ENCODE assay signal across 9 mouse cellular contexts in genomic region chrX:155624341-155624841, GRCm38 (mm10). TPM values are rescaled to one million over a fixed set of nuclear protein-coding genes. Genes with fewer than 3 reads are reported as not detected.
DNase-seq lines count a peak whose midpoint lies in the region; ATAC-seq and TF ChIP-seq lines count a peak whose summit lies in the region.
"Had no signal": no experiment of that assay in that cellular context is flagged by ENCODE, and none has a peak within 500 bp of the region (broad histone marks: within the 10 kb centered on the region; RNA-seq: fewer than 3 reads in every experiment).

Gm15155 (plus strand) TSS chrX:155624741.

- H3K27me3 ChIP-seq in forebrain, embryonic 12.5 days, result peaks cover 33% of the 10 kb centered on the region
- H3K27me3 ChIP-seq in midbrain, embryonic 12.5 days, result peaks cover 42% of the 10 kb centered on the region

- no peaks in the 10 kb centered on the region for H3K36me3 ChIP-seq in ES-E14 (ENCODE audit: control insufficient read depth, insufficient read depth, low read length, poor library complexity, severe bottlenecking)
- no peaks in the 10 kb centered on the region for H3K36me3 ChIP-seq in forebrain, embryonic 12.5 days (replicated peaks)
- H3K36me3 ChIP-seq in midbrain, embryonic 12.5 days, result no peaks in the 10 kb centered on the region

- no peaks in the 10 kb centered on the region for H3K9me3 ChIP-seq in ES-E14 (ENCODE audit: control insufficient read depth, insufficient read depth, low read depth, low read length)
- no peaks in the 10 kb centered on the region for H3K9me3 ChIP-seq in forebrain, embryonic 12.5 days
- H3K9me3 ChIP-seq in midbrain, embryonic 12.5 days, result no peaks in the 10 kb centered on the region

- 16% methylated on average over 19 of the region's 19 CpGs for WGBS in forebrain, embryonic 12.5 days
- WGBS in midbrain, embryonic 12.5 days, result 21% methylated on average over 19 of the region's 19 CpGs

- H3K9ac ChIP-seq in ES-E14 (ENCODE audit: insufficient read depth, low read depth, low read length, poor library complexity, severe bottlenecking), result peak within 1 kb of the TSS; percentile 38; the same call in 1 of the 2 replicates
- H3K9ac ChIP-seq in forebrain, embryonic 12.5 days, result peak within 1 kb of the TSS; percentile 49; the same call in 1 of the 2 replicates
- H3K9ac ChIP-seq in midbrain, embryonic 12.5 days (replicated peaks), result peak within 1 kb of the TSS; percentile 51

- peak within 1 kb of the TSS; percentile 66 to 69; a peak in 3 of 4 replicates for H3K4me3 ChIP-seq in ES-E14 (ENCODE audit: insufficient read depth in 1 of 2, low read depth in 1 of 2, low read length in 2 of 2, poor library complexity in 1 of 2, severe bottlenecking in 1 of 2)
- peak within 1 kb of the TSS; percentile 54 for H3K4me3 ChIP-seq in forebrain, embryonic 12.5 days (replicated peaks)
- H3K4me3 ChIP-seq in midbrain, embryonic 12.5 days, result peak within 1 kb of the TSS; percentile 54
- H3K4me3 ChIP-seq: erythroblast, embryonic 14.5 days had no signal

- peak within 1 kb of the TSS; percentile 81 for H3K4me2 ChIP-seq in forebrain, embryonic 12.5 days
- H3K4me2 ChIP-seq in midbrain, embryonic 12.5 days (replicated peaks), result peak within 1 kb of the TSS; percentile 88

- peak; percentile 39 for ATAC-seq in forebrain, embryonic 12.5 days (ENCODE audit: low FRiP score)
- peak; percentile 39 for ATAC-seq in midbrain, embryonic 12.5 days (ENCODE audit: low FRiP score, low read depth)
- ATAC-seq in megakaryocyte-erythroid progenitor cell, adult 5-6 weeks (replicated peaks; ENCODE audit: low FRiP score, low TSS enrichment, poor library complexity, severe bottlenecking), result no peak

- no peaks in the 10 kb centered on the region for H3K4me1 ChIP-seq in ES-E14 (ENCODE audit: control insufficient read depth in 2 of 2, insufficient read depth in 2 of 2, low read length in 2 of 2, poor library complexity in 1 of 2)
- no peaks in the 10 kb centered on the region for H3K4me1 ChIP-seq in forebrain, embryonic 12.5 days
- H3K4me1 ChIP-seq in midbrain, embryonic 12.5 days, result no peaks in the 10 kb centered on the region

- DNase-seq in embryo, embryonic 10.5 days (ENCODE audit: low spot score), result peak; percentile 26
- no peak for DNase-seq in embryo, embryonic 10 days (ENCODE audit: low spot score)
- no peak for DNase-seq in ES-E14 (ENCODE audit: low read depth, low spot score)
- peak; percentile 3 to 6 for DNase-seq in layer of hippocampus, postnatal 14 days (ENCODE audit: low spot score in 2 of 2)
- DNase-seq in urinary bladder, postnatal 10 days (ENCODE audit: low spot score), result no peak

- H3K27ac ChIP-seq in ES-E14 (ENCODE audit: insufficient read depth, low read depth, low read length, poor library complexity, severe bottlenecking), result no peak within 1 kb of the TSS
- H3K27ac ChIP-seq in forebrain, embryonic 12.5 days, result no peak within 1 kb of the TSS
- H3K27ac ChIP-seq in midbrain, embryonic 12.5 days (replicated peaks), result peak within 1 kb of the TSS; percentile 25; the same call in 1 of the 2 replicates

- in situ Hi-C loops in ES-E14 (cut with MboI; ENCODE audit: low sequenced_read_pairs in 2 of 2, unreplicated experiment in 2 of 2), result no loop called here

TF ChIP-seq in ES-E14, 5 proteins besides CTCF, POLR2A, EP300 and RAD21:
- TF ChIP-seq CHD2 (IDR thresholded peaks at IDR 0.05; ENCODE audit: low read depth, low read length), result no peak
- TF ChIP-seq HCFC1 (IDR thresholded peaks at IDR 0.05; ENCODE audit: borderline replicate concordance, insufficient read depth, low read length), result no peak
- no peak for TF ChIP-seq ZNF384 (IDR thresholded peaks at IDR 0.05; ENCODE audit: low read depth, low read length)
- TF ChIP-seq ZC3H11A (IDR thresholded peaks at IDR 0.05; ENCODE audit: borderline replicate concordance, low read depth, low read length), result no peak
- TF ChIP-seq MAFK (IDR thresholded peaks at IDR 0.05; ENCODE audit: insufficient read depth, low read depth, low read length), result no peak

RNA-seq across cellular contexts. Expression of gene Gm15155, which starts in this region (rescaled TPM):
- not detected in 2 replicates for total RNA-seq in ES-E14 (2012; rRNA removed)
- polyA plus RNA-seq in forebrain, embryonic 12.5 days (2016; fragmentation: Nextera tagmentation; extraction: Ambion mirVana), result not detected in 2 replicates
- total RNA-seq in layer of hippocampus, postnatal 14 days (2021), result not detected
- polyA plus RNA-seq in midbrain, embryonic 12.5 days (2016; fragmentation: Nextera tagmentation; extraction: Ambion mirVana), result not detected in 2 replicates
- not detected in 2 replicates for total RNA-seq in megakaryocyte-erythroid progenitor cell, adult 5-6 weeks (2014; fragmentation: Nextera tagmentation)
- total RNA-seq in megakaryocyte-erythroid progenitor cell, adult 5-6 weeks (2017), result not detected in 2 replicates
- polyA plus RNA-seq: erythroblast, embryonic 14.5 days had no signal

Comparison
In these comparisons a context has a peak if more than half of its experiments do, and no peak if none do; other contexts are left out.
1. Peak in ATAC-seq, H3K4me3 ChIP-seq, H3K9ac ChIP-seq and H3K4me2 ChIP-seq in forebrain, embryonic 12.5 days; RNA of the gene not detected or under 1 TPM.
2. Peak in DNase-seq in layer of hippocampus, postnatal 14 days; RNA of the gene not detected or under 1 TPM.
3. Peak in ATAC-seq, H3K4me3 ChIP-seq, H3K27ac ChIP-seq, H3K9ac ChIP-seq and H3K4me2 ChIP-seq in midbrain, embryonic 12.5 days; RNA of the gene not detected or under 1 TPM.